Mouse (Mus musculus) kidney, adult 2 months (tissue): Measurements from ENCODE around the gene Ankrd39.

Source experiments
- CTCF ChIP-seq: fragments of 200-500 bp; conservative IDR thresholded peaks from 2 replicates; pipeline ENCODE4 v1.5.1; 2011; ENCODE audit warnings: low read depth, mild to moderate bottlenecking, control low read depth, low read length, moderate library complexity, mixed read lengths; ENCODE audit not compliant: insufficient read depth, insufficient read length
- POLR2A ChIP-seq: fragments of 200-500 bp; IDR thresholded peaks from one replicate; pipeline ENCODE4 v1.6.1; 2011; ENCODE audit warnings: low read depth, low read length, control low read depth

GRCm38 (mm10) chr1:36496719-36497118, 50.5 kb downstream of the Ankrd39 start:
- no peak for TF ChIP-seq POLR2A
- peak; percentile 54 for TF ChIP-seq CTCF
